Mouse (Mus musculus) layer of hippocampus, postnatal 36 days (tissue): ENCODE measurements around the gene C9. TPM values are rescaled to one million over a fixed set of nuclear protein-coding genes. Genes with fewer than 3 reads are reported as not detected.

Experiments used
- DNase-seq, 2 experiments: peaks; one replicate each; pipeline ENCODE4 v3.0.0; 2022
- total RNA-seq, 2 experiments: library from RNA; stranded (reverse); gene quantifications; 2 replicates each; pipeline ENCODE4 v1.2.3; 2021

Gene C9
- total RNA-seq, 2 experiments from 2014 or later: not detected

DNA sequence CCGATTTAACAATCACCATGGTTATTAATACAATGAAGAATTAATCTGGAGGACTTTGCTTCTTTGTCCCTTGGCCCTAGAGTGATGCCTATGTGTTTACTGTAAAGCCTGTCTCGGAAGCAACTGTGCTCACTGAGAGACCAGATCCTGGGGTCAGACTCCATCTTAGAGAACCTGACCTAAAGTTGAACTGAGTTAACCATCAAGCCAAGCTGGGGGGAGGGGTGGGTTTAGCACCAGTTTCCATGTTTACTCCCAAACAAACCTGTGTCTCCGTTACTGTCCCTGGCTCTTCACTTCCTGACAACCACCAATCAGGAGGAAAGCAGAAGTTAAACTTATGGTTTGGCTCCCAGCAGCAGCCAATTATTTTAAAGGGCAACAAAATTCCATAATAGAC is 38.4 kb downstream of the C9 start:
- DNase-seq: no peak

DNA sequence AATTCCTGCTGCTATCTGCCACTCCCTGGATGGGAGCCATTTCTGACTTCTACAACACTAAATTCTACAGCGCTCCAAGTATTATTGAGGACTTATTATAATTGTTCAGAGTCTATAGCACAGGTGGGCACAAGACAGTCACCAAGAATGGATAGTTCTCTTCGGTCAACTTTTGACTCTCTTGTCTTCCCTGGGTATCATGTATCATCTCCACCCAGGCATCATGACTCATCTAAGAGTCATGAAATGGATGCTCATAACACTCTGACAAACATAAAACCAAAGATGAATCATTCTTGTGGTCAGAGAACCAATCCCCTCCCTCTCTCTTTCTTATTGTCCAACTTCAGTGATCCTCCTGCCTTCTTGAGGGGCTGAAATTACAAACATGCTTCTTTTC is 47.3 kb downstream of the C9 start:
- DNase-seq: no peak

DNA sequence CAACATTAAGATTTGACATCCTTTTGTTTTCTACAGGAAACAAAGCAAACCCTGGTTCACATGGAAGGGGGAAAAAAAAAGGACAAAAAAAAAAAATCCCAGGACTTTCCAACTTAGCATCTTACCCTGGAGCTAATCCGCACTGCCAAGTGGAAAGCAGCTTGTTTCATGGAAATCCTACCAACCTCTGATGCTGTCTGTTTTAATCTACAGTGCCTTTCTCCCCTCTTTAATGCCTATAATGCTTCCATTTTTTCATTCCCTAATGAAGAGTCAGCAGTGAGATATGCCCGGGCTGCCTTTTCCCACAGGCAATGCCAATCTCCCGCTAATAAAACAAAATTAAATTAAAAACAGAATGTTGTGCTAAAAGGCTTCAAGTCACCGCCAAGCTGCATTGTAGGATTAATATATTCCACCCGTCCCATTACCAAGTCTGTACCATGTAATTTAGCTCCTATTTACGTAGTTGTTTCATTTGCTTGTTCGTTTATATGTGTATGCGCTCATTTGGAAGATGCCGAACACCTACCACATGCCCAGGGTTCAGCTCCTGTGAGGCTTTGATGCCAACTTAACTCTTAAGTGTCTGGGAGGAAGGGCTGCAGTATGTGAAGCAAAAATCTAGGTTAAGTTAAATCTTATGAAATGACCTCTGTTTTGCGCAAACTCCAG is 53.4 kb downstream of the C9 start:
- no peak for DNase-seq

DNA sequence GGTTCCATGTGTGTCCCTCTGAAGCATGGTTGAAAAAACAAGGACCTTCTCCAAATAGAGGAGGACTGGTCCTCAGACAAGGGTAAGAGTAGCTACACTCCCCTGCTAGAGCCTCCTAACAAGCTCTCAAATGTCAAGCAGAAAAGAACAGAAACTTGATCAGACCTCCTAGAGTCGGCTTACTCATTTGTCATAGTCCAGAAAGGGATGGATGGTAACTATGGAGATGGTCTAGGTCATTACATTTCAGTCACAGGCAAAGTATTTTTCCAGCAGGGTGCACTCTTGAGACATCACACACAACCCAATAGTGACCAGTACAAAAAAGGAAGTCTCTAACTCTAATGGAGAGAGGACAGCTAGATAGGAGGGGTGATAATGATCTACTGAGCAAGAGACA is 55.7 kb downstream of the C9 start:
- peak in 1 of 2 experiments; percentile 7 for DNase-seq

DNA sequence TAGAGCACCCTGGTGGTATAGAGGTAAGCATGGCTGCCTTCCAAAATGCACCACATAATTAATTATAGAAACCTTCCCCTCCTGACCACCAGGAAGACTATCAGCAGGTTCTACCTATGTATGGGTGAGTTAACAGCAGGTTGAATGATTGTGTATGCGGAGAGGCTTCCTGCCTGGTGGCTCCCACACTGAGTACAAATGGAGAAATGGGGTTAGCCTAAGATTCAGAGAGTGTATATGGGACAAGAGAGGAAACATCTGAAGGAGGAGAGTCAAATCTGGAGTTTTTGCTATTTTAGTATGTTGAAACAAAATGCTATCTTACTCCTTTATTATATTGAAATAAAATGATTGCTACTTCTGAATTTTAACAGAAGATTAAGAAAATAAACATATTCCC is 72.4 kb downstream of the C9 start:
- DNase-seq: no peak

DNA sequence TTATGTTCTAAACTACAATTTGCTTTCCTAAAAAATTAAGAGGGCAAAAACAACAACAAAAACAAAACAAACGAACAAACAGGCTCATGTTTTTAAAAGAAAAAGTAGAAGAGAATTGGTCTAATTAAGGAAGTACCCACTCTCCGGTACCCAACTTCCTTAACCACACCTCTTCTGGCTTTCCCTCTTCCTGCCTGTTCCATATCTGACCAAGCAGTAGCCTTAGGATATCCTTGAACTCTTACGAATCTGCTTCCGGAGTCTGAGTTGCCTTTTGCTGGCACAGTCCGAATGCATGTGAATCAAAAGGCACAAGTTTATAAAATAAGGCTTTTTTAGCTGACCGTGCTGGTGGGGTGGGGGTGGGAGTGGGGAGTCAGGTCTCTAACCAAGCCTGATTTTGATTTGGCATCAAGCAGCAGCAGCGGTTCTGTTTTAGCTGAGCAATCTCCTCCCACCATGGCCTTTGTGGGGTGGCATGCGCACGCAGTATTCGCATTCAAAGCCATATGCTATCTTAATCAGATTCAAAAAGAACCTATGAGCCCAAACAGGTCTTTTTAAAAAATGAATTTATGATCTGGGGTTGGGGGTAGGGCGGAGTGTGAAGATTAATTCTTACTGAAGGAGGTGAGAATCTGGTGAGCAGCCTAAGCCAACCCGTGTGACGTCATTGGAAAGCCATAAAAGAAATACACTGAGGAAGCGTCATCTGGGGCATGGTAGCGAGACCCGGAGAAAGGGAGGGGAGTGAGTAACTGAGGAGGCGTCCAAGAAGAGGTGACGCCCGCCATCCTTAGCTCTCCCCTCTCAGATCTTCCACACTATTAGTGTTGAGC is 74.5 kb downstream of the C9 start:
- DNase-seq: no peak

DNA sequence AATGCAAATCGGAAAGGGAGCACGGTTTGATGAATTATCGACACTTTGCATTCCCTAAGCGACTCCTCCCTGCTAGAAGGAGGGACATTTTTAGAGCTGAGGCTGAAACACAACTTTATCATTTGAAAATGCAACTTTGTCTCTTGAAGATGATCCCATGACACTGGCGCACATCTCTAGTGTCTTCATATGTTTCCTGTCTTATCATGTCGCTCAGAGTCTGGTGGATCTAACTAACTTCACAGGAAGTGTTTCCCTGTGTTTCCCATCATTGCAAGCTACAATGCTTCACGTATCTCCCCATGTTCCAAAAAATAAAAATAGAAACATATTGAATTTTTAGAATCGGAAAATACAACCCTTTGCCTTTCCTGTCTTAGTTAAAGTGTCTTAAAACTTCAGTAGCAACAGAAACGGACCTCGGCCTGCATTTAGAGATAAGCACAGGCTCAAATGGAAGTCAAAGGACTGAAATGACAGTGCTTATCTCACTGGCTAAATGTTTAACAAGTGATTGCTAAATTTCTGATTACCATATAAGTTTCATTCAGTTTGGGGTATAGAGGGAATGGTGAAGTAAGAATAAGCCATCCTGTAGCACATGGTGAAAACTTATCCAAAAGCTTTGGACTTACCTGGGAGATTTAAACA is 75.5 kb downstream of the C9 start:
- no peak for DNase-seq

DNA sequence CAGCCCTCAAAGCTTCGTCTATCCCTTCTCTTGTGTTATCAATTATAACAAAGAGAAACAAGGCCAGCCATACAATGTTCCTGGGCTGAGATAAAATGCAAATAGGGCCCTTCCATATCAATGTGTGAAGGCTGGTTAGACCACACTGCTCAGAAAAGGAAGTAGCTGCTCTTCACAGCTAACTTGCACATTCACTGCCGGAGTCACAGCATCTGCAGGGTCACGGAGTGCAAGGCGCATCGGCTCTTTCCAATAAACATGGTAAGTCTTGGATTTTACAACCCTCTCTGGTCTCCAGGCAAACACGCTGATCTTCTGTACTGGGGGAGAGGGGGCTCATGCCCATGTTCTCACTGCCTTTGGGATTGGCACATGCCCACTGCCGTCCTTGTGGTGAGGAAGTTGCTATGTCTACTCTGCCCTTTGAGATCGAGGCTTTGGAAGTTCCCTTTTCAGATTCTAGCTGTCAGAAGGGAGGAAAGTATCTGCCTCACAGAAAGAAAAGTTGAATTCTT is 77.6 kb downstream of the C9 start, which contains the start of gene Fyb:
Fyb (plus strand) TSS at position 201 of the 515 bp plus-strand sequence.
- peak in 1 of 2 experiments; percentile 3 for DNase-seq

DNA sequence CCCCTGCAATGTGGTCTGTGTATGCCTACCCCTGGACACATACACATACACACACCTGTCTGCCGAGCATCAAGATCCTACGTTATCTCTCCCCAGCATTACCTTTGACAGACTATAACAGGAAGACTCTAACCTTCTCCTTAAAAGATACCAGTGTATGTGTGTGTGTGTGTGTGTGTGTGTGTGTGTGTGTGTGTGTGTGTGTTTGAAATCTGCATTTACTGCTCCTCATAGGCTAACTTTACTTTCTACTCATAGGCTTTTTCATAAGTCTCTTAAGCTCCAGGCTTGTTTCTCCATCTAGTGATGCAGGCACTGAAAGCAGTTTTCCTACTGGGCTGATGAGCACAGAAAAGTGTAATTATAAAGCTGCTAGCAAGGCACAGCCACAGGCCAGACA is 79.7 kb downstream of the C9 start:
- no peak for DNase-seq

DNA sequence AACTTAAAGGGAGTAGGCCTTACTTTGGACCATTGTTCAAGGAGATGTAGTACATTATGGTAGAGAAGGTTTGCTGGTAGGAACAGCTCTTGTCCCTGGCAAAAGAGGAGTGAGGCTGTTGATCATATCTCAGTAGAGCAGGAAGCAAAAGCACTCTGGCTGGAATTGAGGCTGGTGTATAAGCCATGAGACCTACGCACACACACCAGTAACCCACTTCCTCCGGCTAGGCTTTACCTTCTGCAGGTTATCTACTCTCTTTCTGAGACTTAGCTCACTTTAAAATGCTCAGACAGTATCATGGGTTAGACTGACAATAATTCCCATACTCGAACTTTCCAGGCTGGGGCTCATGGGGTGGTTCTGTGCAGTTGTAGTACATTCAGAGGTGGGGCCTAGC is 80.3 kb downstream of the C9 start:
- DNase-seq: no peak

DNA sequence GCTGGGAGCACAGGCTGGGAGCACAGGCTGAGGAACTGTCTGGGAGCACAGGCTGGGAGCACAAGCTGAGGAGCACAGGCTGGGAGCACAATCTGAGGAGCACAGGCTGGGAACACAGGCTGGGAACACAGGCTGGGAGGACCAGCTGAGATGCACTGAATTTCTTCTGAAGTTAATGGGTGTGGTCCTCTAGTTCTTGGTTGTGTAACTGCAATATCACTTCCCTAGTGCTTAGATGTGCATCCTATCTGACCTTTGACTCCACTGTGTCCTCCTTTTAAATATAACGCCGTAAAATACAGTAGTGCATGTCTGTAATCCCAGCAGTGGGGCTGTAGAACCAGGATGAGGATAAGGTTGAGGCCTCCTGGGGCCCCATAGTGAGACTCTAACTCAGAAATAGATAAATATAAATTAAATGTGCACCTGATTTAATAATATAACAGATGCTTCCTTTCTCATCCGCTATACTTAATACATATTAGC is 88.8 kb downstream of the C9 start:
- no peak for DNase-seq

DNA sequence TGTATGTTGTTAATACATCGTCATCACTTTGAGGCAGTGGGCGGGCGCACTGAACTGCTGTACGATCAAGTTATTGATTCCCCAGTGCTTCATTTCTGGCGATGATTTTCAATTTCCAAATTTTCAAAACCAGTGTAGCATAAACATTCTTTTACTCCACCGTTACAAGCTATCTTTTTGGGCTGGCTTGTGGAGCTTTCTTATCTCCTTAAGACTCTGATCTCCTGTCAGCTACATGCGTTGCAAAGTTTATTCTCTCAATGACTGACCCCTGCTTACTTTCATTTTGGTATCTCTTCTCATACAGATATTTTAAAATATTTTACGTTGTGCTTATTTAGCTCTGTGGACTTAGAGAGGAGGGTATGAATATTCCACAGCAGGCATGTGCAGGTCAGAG is 89.5 kb downstream of the C9 start:
- DNase-seq: no peak

DNA sequence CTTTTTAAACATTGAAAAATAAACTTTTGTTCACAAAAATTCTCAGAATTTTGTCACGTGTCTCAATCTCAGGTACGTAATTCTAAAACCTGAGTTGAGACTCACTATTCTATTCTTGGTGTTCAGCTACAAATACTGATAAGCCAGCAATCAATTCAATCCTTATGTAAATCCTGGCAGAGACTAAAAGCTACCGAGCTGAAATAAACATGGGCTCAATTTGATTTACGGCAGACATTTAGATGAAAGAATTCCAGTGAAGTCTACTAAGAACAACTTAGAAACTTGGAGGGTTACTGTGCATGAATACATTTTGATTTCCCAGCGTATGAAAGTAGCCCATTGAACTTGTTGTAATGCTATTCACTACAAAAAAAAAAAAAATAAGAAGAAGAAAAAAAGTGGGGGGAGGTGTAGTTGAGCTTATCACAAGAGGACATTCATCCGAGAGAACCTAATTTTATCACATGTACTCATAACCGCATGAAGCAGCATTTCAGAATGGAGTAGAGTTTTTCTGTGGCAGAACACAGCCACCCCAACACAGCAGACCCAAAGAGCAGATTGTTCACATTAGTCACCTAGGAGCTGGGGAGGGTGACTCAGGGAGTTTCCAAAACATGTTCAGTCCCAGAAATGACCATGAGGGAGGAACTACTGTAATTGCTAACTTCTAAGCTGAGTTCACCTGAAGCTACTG is 94.7 kb downstream of the C9 start:
- DNase-seq: no peak

Other genes starting within 250 kb of the C9 start
- 10 to 100 TPM; 10.8 to 12.4 TPM for gene Dab2, start 145.5 kb upstream of the C9 start, total RNA-seq
- gene Fyb, start 77.5 kb downstream of the C9 start, total RNA-seq: 1 to 10 TPM; 5.9 to 8.3 TPM